Mouse (Mus musculus) lung, embryonic 15.5 days (tissue): ENCODE results near the gene Ifi27l2b. TPM values are rescaled to one million over a fixed set of nuclear protein-coding genes. Genes with fewer than 3 reads are reported as not detected.

Experiments used
- ATAC-seq: fragments of 200-750 bp; cut with Nextera tagmentation; 2 replicates; pipeline ENCODE4 v1.8.0; 2017; ENCODE audit warnings: moderate number of reproducible peaks, borderline replicate concordance; ENCODE audit not compliant: low FRiP score, low TSS enrichment; ENCODE audit errors: extremely low read depth
- H3K27ac ChIP-seq: fragments of 300-500 bp; sonication (generic); 2 replicates; pipeline ENCODE4 v1.5.1; 2015; ENCODE audit warnings: moderate library complexity, mild to moderate bottlenecking, inconsistent platforms
- H3K27me3 ChIP-seq: fragments of 300-500 bp; sonication (generic); 2 replicates; pipeline ENCODE4 v1.6.1; 2015; ENCODE audit warnings: inconsistent platforms
- H3K36me3 ChIP-seq: fragments of 300-500 bp; sonication (generic); 2 replicates; pipeline ENCODE4 v1.6.1; 2015; ENCODE audit warnings: inconsistent platforms
- H3K4me1 ChIP-seq: fragments of 300-500 bp; sonication (generic); 2 replicates; pipeline ENCODE4 v1.6.1; 2015; ENCODE audit warnings: inconsistent platforms
- H3K4me2 ChIP-seq: fragments of 300-500 bp; sonication (generic); 2 replicates; pipeline ENCODE4 v1.6.1; 2015; ENCODE audit warnings: inconsistent platforms, mild to moderate bottlenecking, moderate library complexity
- H3K4me3 ChIP-seq: fragments of 300-500 bp; sonication (generic); 2 replicates; pipeline ENCODE4 v1.5.1; 2015; ENCODE audit warnings: mild to moderate bottlenecking, inconsistent platforms
- H3K9ac ChIP-seq: fragments of 300-500 bp; sonication (generic); 2 replicates; pipeline ENCODE4 v1.6.1; 2015; ENCODE audit warnings: inconsistent platforms
- H3K9me3 ChIP-seq: fragments of 300-500 bp; sonication (generic); 2 replicates; pipeline ENCODE4 v1.6.1; 2016; ENCODE audit warnings: inconsistent platforms
- WGBS: fragments of 180-500 bp; shearing (Covaris S2); methylation state at CpG from one replicate; pipeline ENCODE4 v1.1.7; 2015; 5-methylcytosine and 5-hydroxymethylcytosine counted together
- polyA plus RNA-seq: library from polyadenylated mRNA; unstranded; fragments of >200 nt; fragmentation: Nextera tagmentation; extraction: Ambion mirVana; gene quantifications from 2 replicates; pipeline ENCODE4 v1.2.1, GENCODE M21; 2015

The Ifi27l2b gene
- polyA plus RNA-seq, 1 experiment from 2014 or later: not detected

GRCm38 (mm10) chr12:103433986-103434731, 22.9 kb downstream of the Ifi27l2b start, which contains the start of gene Ifi27:
Gene Ifi27 (plus strand): TSS chr12:103434211.
- Histone ChIP-seq H3K27me3 (no peaks in the 10 kb centered on the region), H3K4me3 (peak within 1 kb of the TSS; percentile 35), H3K9me3 (no peaks in the 10 kb centered on the region), H3K4me2 (peak within 1 kb of the TSS; percentile 49), H3K36me3 (no peaks in the 10 kb centered on the region), H3K27ac (no peak within 1 kb of the TSS), H3K4me1 (no peaks in the 10 kb centered on the region), H3K9ac (no peak within 1 kb of the TSS)
- ATAC-seq: peak; percentile 96
- 47% methylated on average over 8 of the region's 8 CpGs for WGBS

- Histone ChIP-seq H3K4me2 (no peak overlapping the region), H3K36me3 (no peaks in the 10 kb centered on the region), H3K4me1 (no peaks in the 10 kb centered on the region), H3K27me3 (no peaks in the 10 kb centered on the region), H3K4me3 (no peak overlapping the region), H3K9ac (no peak overlapping the region), H3K9me3 (no peaks in the 10 kb centered on the region), H3K27ac (no peak overlapping the region)
- ATAC-seq: no peak
- WGBS: 81% methylated on average over 2 of the region's 2 CpGs
Measured at GRCm38 (mm10) chr12:103433430-103433829, 23.6 kb downstream of the Ifi27l2b start.

GRCm38 (mm10) chr12:103426710-103427109, 30.3 kb downstream of the Ifi27l2b start:
- H3K27me3 ChIP-seq: no peaks in the 10 kb centered on the region
- no peak overlapping the region for H3K27ac ChIP-seq
- no peak overlapping the region for H3K9ac ChIP-seq
- peaks cover 12% of the 10 kb centered on the region; the same call in 1 of the 2 replicates for H3K36me3 ChIP-seq
- H3K9me3 ChIP-seq: no peaks in the 10 kb centered on the region
- ATAC-seq: no peak
- H3K4me3 ChIP-seq: no peak overlapping the region
- H3K4me1 ChIP-seq: peaks cover 24% of the 10 kb centered on the region
- H3K4me2 ChIP-seq: no peak overlapping the region
- WGBS: 88% methylated on average over 7 of the region's 7 CpGs

- 0 out of 2 replicates have a peak within 1 kb of the TSS, but pooled peaks have one; percentile 11 for H3K27ac ChIP-seq
- no peaks in the 10 kb centered on the region for H3K27me3 ChIP-seq
- H3K9me3 ChIP-seq: no peaks in the 10 kb centered on the region
- H3K9ac ChIP-seq: peak within 1 kb of the TSS; percentile 74
- WGBS: under 1% methylated on average over 33 of the region's 33 CpGs
- peak; percentile 100 for ATAC-seq
- peak within 1 kb of the TSS; percentile 79 for H3K4me2 ChIP-seq
- peak within 1 kb of the TSS; percentile 80 for H3K4me3 ChIP-seq
- peaks cover 13% of the 10 kb centered on the region; the same call in 1 of the 2 replicates for H3K36me3 ChIP-seq
- peaks cover 30% of the 10 kb centered on the region for H3K4me1 ChIP-seq
Measured at GRCm38 (mm10) chr12:103425729-103426470, 31.1 kb downstream of the Ifi27l2b start, which contains the start of gene Ddx24. Gene Ddx24 (minus strand): TSS chr12:103425830.

DNA sequence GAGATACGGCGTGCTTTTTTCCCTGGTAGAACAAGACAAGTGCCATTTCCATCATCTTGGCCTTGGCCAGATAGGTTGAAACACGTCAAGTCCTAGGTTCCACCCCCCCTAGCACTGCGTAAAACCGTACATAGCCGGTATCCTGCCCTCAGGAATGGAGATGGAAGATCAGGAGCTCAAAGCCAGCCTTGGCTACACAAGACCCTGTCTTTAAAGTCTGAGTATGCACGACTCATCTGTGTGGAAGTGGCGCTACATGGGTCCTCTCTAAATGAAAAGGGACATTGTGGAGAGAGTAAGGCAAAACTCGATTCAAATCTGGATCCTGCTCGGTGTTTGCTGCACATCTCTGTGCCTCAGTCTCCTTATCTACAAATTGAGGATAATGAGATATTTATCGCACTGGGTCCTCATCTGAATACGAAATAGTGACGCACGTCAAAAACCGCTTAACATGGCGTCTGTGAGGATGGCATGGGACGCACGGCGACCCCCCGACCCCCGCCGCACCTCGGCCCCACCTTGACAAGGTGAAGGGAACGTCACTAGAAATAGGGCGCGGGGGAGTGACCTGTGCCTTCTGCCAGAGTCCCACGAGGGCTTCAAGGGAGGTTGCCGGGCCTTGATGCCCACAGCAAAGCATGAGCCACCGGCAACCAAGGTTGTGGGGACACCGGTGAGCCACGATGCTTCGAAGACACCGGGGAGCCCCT, 31.9 kb downstream of the Ifi27l2b start:
- no peak for ATAC-seq
- H3K27ac ChIP-seq: 0 out of 2 replicates have a peak overlapping the region, but pooled peaks have one; percentile 11

GRCm38 (mm10) chr12:103408144-103408543, 48.9 kb downstream of the Ifi27l2b start:
- Histone ChIP-seq H3K27ac (no peak overlapping the region), H3K4me2 (no peak overlapping the region), H3K4me1 (no peaks in the 10 kb centered on the region), H3K36me3 (peaks cover 77% of the 10 kb centered on the region), H3K9ac (no peak overlapping the region), H3K27me3 (no peaks in the 10 kb centered on the region), H3K9me3 (no peaks in the 10 kb centered on the region), H3K4me3 (no peak overlapping the region)
- 89% methylated on average over 10 of the region's 10 CpGs for WGBS
- ATAC-seq: no peak

More for the DNA sequence above, 31.9 kb downstream of the Ifi27l2b start:
- H3K4me1 ChIP-seq: peaks cover 30% of the 10 kb centered on the region
- H3K9ac ChIP-seq: peak overlapping the region; percentile 74
- 10% methylated on average over 33 of the region's 33 CpGs for WGBS
- peak overlapping the region; percentile 80 for H3K4me3 ChIP-seq
- no peaks in the 10 kb centered on the region for H3K27me3 ChIP-seq
- H3K36me3 ChIP-seq: peaks cover 13% of the 10 kb centered on the region; the same call in 1 of the 2 replicates
- no peaks in the 10 kb centered on the region for H3K9me3 ChIP-seq
- peak overlapping the region; percentile 79 for H3K4me2 ChIP-seq

GRCm38 (mm10) chr12:103407720-103408119, 49.3 kb downstream of the Ifi27l2b start, which contains the start of gene 9330161L09Rik:
Gene 9330161L09Rik (minus strand): TSS chr12:103407820.
- Histone ChIP-seq H3K36me3 (peaks cover 73% of the 10 kb centered on the region), H3K9me3 (no peaks in the 10 kb centered on the region), H3K9ac (no peak within 1 kb of the TSS), H3K4me2 (no peak within 1 kb of the TSS), H3K27me3 (no peaks in the 10 kb centered on the region), H3K4me1 (no peaks in the 10 kb centered on the region), H3K27ac (no peak within 1 kb of the TSS), H3K4me3 (no peak within 1 kb of the TSS)
- WGBS: 90% methylated on average over 4 of the region's 4 CpGs
- ATAC-seq: no peak

- ATAC-seq: no peak
- H3K9ac ChIP-seq: no peak overlapping the region
- H3K4me1 ChIP-seq: no peaks in the 10 kb centered on the region
- no peaks in the 10 kb centered on the region for H3K9me3 ChIP-seq
- peaks cover 43% of the 10 kb centered on the region for H3K36me3 ChIP-seq
- H3K27ac ChIP-seq: no peak overlapping the region
- no peak overlapping the region for H3K4me2 ChIP-seq
- H3K27me3 ChIP-seq: no peaks in the 10 kb centered on the region
- no peak overlapping the region for H3K4me3 ChIP-seq
- WGBS: 83% methylated on average over 18 of the region's 18 CpGs
Measured at GRCm38 (mm10) chr12:103404131-103404530, 52.9 kb downstream of the Ifi27l2b start.

Other genes starting within 250 kb of the Ifi27l2b start
- gene Prima1, start 215.1 kb downstream of the Ifi27l2b start, polyA plus RNA-seq: 0.34 and 0.36 TPM in 2 replicates
- gene Fam181a, start 146.2 kb downstream of the Ifi27l2b start, polyA plus RNA-seq: 0.34 TPM in 1 of 2 replicates, not detected in the other
- 8.6 TPM in 2 replicates for gene Asb2, start 101.2 kb downstream of the Ifi27l2b start, polyA plus RNA-seq
- 8.8 TPM in 2 replicates for gene Otub2, start 68.5 kb downstream of the Ifi27l2b start, polyA plus RNA-seq
- 0.16 TPM in 1 of 2 replicates, not detected in the other for gene 9330161L09Rik, start 49.4 kb downstream of the Ifi27l2b start, polyA plus RNA-seq
- gene Ddx24, start 31.4 kb downstream of the Ifi27l2b start, polyA plus RNA-seq: 76.7 and 83.1 TPM in 2 replicates
- gene Ifi27, start 23.0 kb downstream of the Ifi27l2b start, polyA plus RNA-seq: 45.6 and 51.1 TPM in 2 replicates
- gene Ifi27l2a, start 13.5 kb downstream of the Ifi27l2b start, polyA plus RNA-seq: 10.5 and 13.5 TPM in 2 replicates
- gene Ppp4r4, start 75.1 kb upstream of the Ifi27l2b start, polyA plus RNA-seq: 1.3 and 2.2 TPM in 2 replicates
- gene Serpina10, start 174.2 kb upstream of the Ifi27l2b start, polyA plus RNA-seq: 0.19 and 0.24 TPM in 2 replicates
- gene Serpina6, start 200.0 kb upstream of the Ifi27l2b start, polyA plus RNA-seq: 1.4 and 10.7 TPM in 2 replicates
- gene Serpina16, start 218.9 kb upstream of the Ifi27l2b start, polyA plus RNA-seq: not detected in 2 replicates
- gene Serpina1f, start 238.3 kb upstream of the Ifi27l2b start, polyA plus RNA-seq: not detected in 2 replicates